Mouse (Mus musculus) liver, adult 2 months (tissue): ENCODE results near the gene Adgrl4. TPM values are rescaled to one million over a fixed set of nuclear protein-coding genes. Genes with fewer than 3 reads are reported as not detected.

ENCODE experiments used
- DNase-seq: peaks from one replicate; pipeline ENCODE4 v3.0.0-alpha.2; 2011; ENCODE audit warnings: low read depth, low spot score; ENCODE audit errors: extremely low read depth
- H3K27ac ChIP-seq: fragments of 200-500 bp; replicated peaks from 2 replicates; pipeline ENCODE4 v1.5.1; 2012; ENCODE audit warnings: low read depth, mild to moderate bottlenecking, control low read depth, inconsistent platforms, low read length; ENCODE audit not compliant: insufficient read depth
- H3K27me3 ChIP-seq: fragments of 200-500 bp; 2 replicates; pipeline ENCODE4 v1.6.1; 2012; ENCODE audit warnings: mild to moderate bottlenecking, moderate library complexity, low read length, inconsistent platforms; ENCODE audit not compliant: control insufficient read depth, insufficient read depth
- H3K36me3 ChIP-seq: fragments of 200-500 bp; 2 replicates; pipeline ENCODE4 v1.6.1; 2012; ENCODE audit warnings: low read length, inconsistent platforms; ENCODE audit not compliant: control insufficient read depth, insufficient read depth
- H3K4me1 ChIP-seq: fragments of 200-500 bp; 2 replicates; pipeline ENCODE4 v1.6.1; 2011; ENCODE audit warnings: low read length; ENCODE audit not compliant: control insufficient read depth, insufficient read depth
- H3K4me3 ChIP-seq: fragments of 200-500 bp; 2 replicates; pipeline ENCODE4 v1.5.1; 2011; ENCODE audit warnings: low read depth, mild to moderate bottlenecking, control low read depth, low read length, moderate library complexity; ENCODE audit not compliant: insufficient read depth
- H3K79me2 ChIP-seq: fragments of 200-500 bp; 2 replicates; pipeline ENCODE4 v1.6.1; 2012; ENCODE audit warnings: inconsistent platforms, mild to moderate bottlenecking, low read length, moderate library complexity; ENCODE audit not compliant: control insufficient read depth, insufficient read depth
- H3K9ac ChIP-seq: fragments of 200-500 bp; 2 replicates; pipeline ENCODE4 v1.6.1; 2012; ENCODE audit warnings: low read depth, mild to moderate bottlenecking, control low read depth, inconsistent platforms, low read length
- CTCF ChIP-seq: fragments of 200-500 bp; IDR thresholded peaks from 2 replicates; pipeline ENCODE4 v1.5.1; 2011; ENCODE audit warnings: low read depth, low read length, control low read depth
- POLR2A ChIP-seq: fragments of 200-500 bp; IDR thresholded peaks from 2 replicates; pipeline ENCODE4 v1.6.1; 2011; ENCODE audit warnings: low read length, control low read depth; ENCODE audit not compliant: insufficient read depth; ENCODE audit errors: extremely low read depth
- WGBS: fragments of 180-500 bp; shearing (Covaris S2); methylation state at CpG from one replicate; pipeline ENCODE4 v1.1.7; 2018; 5-methylcytosine and 5-hydroxymethylcytosine counted together
- polyA plus RNA-seq: library from polyadenylated mRNA; depleted of rRNA; stranded (reverse); fragments of >200 nt; gene quantifications from 2 replicates; pipeline ENCODE4 v1.2.3, GENCODE M21; 2012
- total RNA-seq: library from RNA; depleted of rRNA; stranded (reverse); fragments of >200 nt; gene quantifications from 2 replicates; pipeline ENCODE4 v1.2.3, GENCODE M21; 2014

The Adgrl4 gene
- total and polyA plus RNA-seq, 2 experiments, result 2.7 to 17.9 TPM

DNA sequence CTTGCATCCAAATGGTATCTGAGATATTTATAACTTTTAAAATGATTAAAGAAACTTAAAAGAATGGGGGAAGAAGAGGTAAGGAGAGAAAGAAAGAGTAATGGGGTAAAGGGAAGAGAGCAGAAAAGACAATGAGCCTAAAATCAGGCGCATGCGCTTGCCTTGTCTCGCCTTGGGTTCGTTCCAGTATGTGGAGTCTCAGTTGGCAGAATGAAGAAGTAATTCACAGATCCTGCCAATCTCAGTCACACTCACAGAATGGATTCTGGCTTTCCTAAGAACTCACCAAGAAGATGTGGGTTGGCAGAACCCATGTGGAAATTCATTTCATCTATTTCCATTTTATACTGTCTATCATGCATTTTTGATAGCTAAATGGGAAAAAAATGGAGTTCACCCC, 26.2 kb upstream of the Adgrl4 start:
- Histone ChIP-seq H3K9ac (no peak overlapping the region), H3K27ac (no peak overlapping the region), H3K27me3 (no peaks in the 10 kb centered on the region), H3K79me2 (no peaks in the 10 kb centered on the region), H3K4me1 (no peaks in the 10 kb centered on the region), H3K4me3 (no peak overlapping the region), H3K36me3 (no peaks in the 10 kb centered on the region)
- no peak for DNase-seq
- TF ChIP-seq POLR2A (no peak), CTCF (no peak)
- 95% methylated on average over 4 of the region's 4 CpGs for WGBS

DNA sequence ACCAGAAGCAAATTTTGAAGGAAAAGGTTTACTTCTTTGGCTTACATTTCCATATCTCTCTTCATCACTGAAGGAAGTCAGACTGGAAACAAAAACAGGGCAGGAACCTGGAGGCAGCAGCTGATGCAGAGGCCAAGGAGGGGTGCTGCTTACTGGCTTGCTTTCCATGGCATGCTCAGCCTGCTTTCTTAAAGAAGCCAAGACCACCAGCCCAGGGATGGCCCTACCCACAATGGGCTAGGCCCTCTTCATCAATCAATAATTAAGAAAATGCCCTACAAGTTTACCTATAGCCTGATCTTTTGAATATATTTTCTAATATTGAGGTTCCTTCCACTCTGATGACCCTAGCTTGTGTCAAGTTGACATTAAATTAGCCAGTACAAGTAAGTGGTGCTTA, 20.8 kb upstream of the Adgrl4 start:
- Histone ChIP-seq H3K4me3 (no peak overlapping the region), H3K36me3 (no peaks in the 10 kb centered on the region), H3K27me3 (no peaks in the 10 kb centered on the region), H3K4me1 (no peaks in the 10 kb centered on the region), H3K79me2 (no peaks in the 10 kb centered on the region), H3K9ac (no peak overlapping the region), H3K27ac (no peak overlapping the region)
- TF ChIP-seq CTCF (no peak), POLR2A (no peak)
- no peak for DNase-seq

DNA sequence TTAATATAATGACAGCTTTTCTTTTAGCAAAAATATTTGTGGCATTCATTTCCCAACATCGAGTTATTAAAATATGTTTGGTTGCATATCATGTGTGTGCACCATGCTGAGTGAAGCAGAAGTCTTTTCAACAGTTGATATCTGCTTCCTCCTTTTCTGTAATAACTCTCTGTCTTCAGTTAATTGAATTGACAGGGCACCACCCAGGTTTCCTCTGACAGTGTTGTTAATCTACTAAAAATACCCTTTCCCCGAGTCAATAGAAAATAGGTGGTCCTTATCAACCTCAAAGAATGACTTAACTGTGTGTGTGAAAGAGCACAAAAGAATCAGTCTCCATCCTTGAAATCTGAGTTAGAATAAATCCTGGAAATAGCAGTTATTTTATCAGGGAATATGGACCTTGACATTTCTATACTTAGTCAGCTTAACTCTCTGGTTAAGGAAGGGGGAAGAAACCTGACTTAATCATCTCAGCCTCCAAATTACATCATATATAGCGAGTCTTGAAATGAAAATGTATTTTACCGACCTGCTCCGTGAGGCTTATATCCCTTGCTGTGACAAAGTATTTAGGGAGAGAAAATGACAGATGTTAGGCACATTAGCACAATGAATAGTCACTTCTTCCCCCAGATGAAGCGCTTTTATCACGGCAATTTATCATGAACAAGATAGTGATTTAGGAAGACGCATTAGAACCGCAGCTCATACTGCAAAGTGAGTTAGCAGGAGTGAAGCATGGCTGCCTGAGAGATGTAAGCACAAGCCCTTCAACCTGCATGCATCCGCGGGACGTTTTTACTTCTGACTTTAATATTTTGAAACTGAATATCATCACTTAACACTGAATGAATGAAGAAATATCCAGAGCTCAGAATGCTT, 19.8 kb upstream of the Adgrl4 start:
- WGBS, result 64% methylated on average over 12 of the region's 12 CpGs
- Histone ChIP-seq H3K27ac (no peak overlapping the region), H3K27me3 (no peaks in the 10 kb centered on the region), H3K79me2 (no peaks in the 10 kb centered on the region), H3K4me1 (no peaks in the 10 kb centered on the region), H3K36me3 (no peaks in the 10 kb centered on the region), H3K4me3 (no peak overlapping the region), H3K9ac (no peak overlapping the region)
- TF ChIP-seq CTCF (no peak), POLR2A (no peak)
- no peak for DNase-seq

DNA sequence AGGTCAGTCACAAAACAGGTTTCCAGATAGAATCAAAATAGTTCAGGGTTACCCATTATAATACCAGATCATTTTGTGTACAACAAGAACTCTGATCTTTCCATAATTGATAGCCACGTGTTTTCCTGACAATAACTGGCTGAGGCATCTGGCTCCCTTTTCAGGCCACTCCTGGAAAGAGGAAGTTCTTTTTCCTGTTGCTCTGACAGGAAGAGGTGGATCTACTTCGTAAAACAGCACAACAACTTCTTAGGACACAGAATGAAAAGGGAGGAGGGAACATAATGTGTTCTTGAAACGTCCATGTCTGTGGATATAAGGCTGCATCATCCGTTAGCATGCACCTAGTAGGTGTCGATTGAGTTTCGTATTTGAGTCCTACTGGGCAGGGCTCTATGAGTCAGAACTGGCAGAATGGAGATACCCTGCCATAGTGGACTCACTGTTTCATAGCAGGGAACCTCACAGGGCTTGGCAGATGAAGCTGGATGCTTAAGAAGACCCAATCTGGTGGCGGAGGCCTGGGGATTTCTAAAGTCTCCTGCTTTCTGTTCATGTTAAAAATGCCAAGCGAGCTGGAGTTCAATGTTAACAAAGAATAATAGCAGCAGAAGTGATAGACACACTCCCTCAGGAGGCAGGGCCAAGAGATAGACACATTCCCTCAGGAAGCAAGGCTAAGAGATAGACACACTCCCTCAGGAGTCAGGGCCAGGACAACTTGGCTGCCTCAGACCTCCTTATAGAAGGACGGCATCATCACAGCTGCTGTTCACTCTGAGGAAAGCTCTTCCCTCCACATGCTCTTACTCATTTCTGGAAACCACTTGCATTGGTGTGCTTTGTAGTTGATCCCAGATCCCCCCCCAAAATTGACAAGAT, 13.1 kb upstream of the Adgrl4 start:
- Histone ChIP-seq H3K36me3 (no peaks in the 10 kb centered on the region), H3K27ac (peak overlapping the region; percentile 81), H3K9ac (peak overlapping the region; percentile 38; the same call in 1 of the 2 replicates), H3K4me1 (no peaks in the 10 kb centered on the region), H3K4me3 (no peak overlapping the region), H3K79me2 (no peaks in the 10 kb centered on the region), H3K27me3 (no peaks in the 10 kb centered on the region)
- DNase-seq, result peak; percentile 15
- no peak for TF ChIP-seq POLR2A
- TF ChIP-seq CTCF, result no peak
- WGBS, result 60% methylated on average over 9 of the region's 9 CpGs

DNA sequence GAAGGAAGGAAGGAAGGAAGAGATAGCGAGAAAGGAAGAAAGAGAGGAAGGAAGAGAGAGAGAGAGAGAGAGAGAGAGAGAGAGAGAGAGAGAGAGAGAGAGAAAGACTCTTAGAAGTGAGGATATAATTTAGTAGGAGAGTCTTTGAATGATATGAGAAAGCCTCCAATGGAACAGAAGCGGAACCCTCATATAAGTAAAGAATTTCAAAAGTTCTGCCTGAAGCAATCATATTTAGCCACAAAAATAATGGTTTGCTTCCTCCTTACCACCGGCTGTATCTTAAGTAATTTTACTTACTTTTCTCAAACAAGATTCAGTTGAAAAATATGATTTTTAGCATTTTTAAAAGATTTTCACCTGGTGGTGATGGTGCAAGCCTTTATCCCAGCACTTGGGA, 7.6 kb upstream of the Adgrl4 start:
- TF ChIP-seq POLR2A (no peak), CTCF (no peak)
- no peaks in the 10 kb centered on the region for H3K79me2 ChIP-seq
- H3K36me3 ChIP-seq, result no peaks in the 10 kb centered on the region
- H3K4me1 ChIP-seq, result no peaks in the 10 kb centered on the region
- DNase-seq, result no peak
- no peak overlapping the region for H3K9ac ChIP-seq
- no peak overlapping the region for H3K4me3 ChIP-seq
- H3K27ac ChIP-seq, result no peak overlapping the region
- no peaks in the 10 kb centered on the region for H3K27me3 ChIP-seq
- WGBS, result 88% methylated on average over 3 of the region's 3 CpGs
